Mouse (Mus musculus): ENCODE results near the gene Tmem108. TPM values are rescaled to one million over a fixed set of nuclear protein-coding genes. Genes with fewer than 3 reads are reported as not detected.

Tmem108 gene
- total and polyA plus RNA-seq, 2 experiments from 2014 or later = 23.5 to 25.1 TPM

DNA sequence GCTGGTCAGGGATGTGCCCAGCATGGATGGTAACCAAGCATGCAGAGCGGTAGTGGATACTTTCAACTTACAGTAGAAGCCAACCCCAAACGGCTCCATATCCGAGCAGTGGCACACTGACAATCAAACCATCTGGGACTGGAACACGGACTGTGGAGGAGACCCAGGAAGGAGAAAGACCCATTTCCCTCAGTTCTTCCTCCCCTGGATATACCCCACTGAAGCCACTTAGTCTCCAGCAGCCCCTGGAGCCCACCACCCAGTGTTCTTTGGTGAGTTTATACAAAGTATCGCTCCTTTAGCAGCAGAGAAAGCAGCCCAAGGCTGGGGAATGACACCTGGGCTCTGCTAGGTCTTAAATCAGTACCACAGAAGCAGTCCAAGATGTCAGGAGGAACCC is 184.5 kb downstream of the Tmem108 start:
- Histone ChIP-seq H3K27me3 (ENCODE audit: control insufficient read depth, insufficient read depth, low read length) (no peaks in the 10 kb centered on the region), H3K4me2 (ENCODE audit: low read depth, low read length) (no peak overlapping the region), H3K27ac (ENCODE audit: low read depth) (no peak overlapping the region), H3K4me1 (ENCODE audit: control insufficient read depth, insufficient read depth) (peaks cover 18% of the 10 kb centered on the region; the same call in 1 of the 2 replicates), H3K9me3 (replicated peaks; ENCODE audit: control insufficient read depth, low read length) (no peaks in the 10 kb centered on the region), H3K36me3 (replicated peaks; ENCODE audit: control insufficient read depth, insufficient read depth, low read length) (no peaks in the 10 kb centered on the region), H3K9ac (replicated peaks; ENCODE audit: low read depth, low read length) (no peak overlapping the region), H3K4me3 (ENCODE audit: low read depth, low read length) (no peak overlapping the region)
- DNase-seq (ENCODE audit: low spot score) (no peak), ATAC-seq (ENCODE audit: insufficient read depth, low read depth) (no peak)
- no peak for TF ChIP-seq EP300 (IDR thresholded peaks at IDR 0.05; ENCODE audit: low read depth)
- TF ChIP-seq CTCF (IDR thresholded peaks at IDR 0.05; ENCODE audit: low read depth) = no peak
- 87% methylated on average over 5 of the region's 5 CpGs for WGBS

DNA sequence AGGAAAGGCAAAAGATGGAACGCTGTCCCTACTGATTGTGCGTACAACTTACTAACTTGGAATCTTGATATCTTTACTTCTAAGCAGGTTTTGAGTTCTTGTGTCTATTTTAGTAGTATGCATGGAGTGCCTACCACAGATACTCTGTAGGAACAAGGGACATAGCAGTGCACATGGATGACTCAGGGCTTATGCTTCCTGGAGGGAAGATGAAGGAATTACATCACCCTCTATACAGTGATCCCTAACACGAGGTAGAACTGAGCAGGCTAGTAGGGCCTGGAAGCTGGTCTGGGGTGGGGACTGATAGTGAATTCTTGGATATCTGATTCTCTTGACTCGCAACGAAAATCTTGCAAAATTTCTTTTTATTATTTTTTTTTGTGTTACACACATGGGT is 185.7 kb downstream of the Tmem108 start:
- Histone ChIP-seq H3K4me3 (ENCODE audit: low read depth, low read length) (no peak overlapping the region), H3K9me3 (replicated peaks; ENCODE audit: control insufficient read depth, low read length) (no peaks in the 10 kb centered on the region), H3K4me2 (ENCODE audit: low read depth, low read length) (no peak overlapping the region), H3K27ac (ENCODE audit: low read depth) (no peak overlapping the region), H3K9ac (replicated peaks; ENCODE audit: low read depth, low read length) (no peak overlapping the region), H3K27me3 (ENCODE audit: control insufficient read depth, insufficient read depth, low read length) (no peaks in the 10 kb centered on the region), H3K4me1 (ENCODE audit: control insufficient read depth, insufficient read depth) (peaks cover 18% of the 10 kb centered on the region; the same call in 1 of the 2 replicates), H3K36me3 (replicated peaks; ENCODE audit: control insufficient read depth, insufficient read depth, low read length) (no peaks in the 10 kb centered on the region)
- TF ChIP-seq EP300 (IDR thresholded peaks at IDR 0.05; ENCODE audit: low read depth) (no peak), CTCF (IDR thresholded peaks at IDR 0.05; ENCODE audit: low read depth) (no peak)
- DNase-seq (ENCODE audit: low spot score) (no peak), ATAC-seq (ENCODE audit: insufficient read depth, low read depth) (no peak)
- 81% methylated on average over 5 of the region's 5 CpGs for WGBS

DNA sequence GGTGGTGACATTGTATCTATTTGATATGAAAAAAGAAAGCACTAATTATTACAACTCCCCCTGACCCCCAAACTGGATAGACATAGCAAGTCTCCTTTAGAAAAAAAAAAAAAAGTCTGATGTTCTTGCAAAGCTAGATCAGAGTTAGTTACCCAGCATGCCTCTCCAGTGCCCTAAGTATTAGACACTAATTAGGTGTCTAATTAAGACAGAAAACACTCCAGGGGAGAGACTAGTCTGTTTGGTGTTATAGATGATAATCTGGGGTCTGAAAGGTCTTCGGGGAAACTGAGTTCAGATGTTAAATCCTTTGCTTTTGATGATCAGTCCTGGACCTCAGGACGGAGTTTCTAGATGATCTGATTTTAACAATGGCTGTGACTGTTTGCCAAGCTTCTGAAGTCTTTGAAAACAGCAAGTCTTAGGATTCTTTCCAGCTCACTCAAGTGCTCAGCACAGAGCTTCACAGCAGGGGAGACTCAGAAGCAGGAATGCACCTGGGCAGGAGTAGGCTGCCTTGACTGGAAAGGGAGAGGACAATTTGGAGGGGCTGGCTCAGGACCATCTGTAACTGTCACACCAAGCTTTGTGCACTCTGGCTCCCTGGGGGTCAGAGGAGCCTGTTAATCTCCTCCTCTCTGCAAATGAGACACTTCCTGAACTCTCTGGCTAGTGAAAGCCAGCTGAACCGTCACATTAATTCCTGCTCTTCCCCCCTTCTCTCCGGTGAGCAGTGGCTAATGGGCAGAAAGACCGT is 187.5 kb downstream of the Tmem108 start:
- H3K4me2 ChIP-seq (ENCODE audit: low read depth, low read length) = no peak overlapping the region
- H3K27ac ChIP-seq (ENCODE audit: low read depth) = 0 out of 2 replicates have a peak overlapping the region, but pooled peaks have one; percentile 2
- DNase-seq (ENCODE audit: low spot score) (no peak), ATAC-seq (ENCODE audit: insufficient read depth, low read depth) (no peak)
- no peaks in the 10 kb centered on the region for H3K36me3 ChIP-seq (replicated peaks; ENCODE audit: control insufficient read depth, insufficient read depth, low read length)
- H3K9ac ChIP-seq (replicated peaks; ENCODE audit: low read depth, low read length) = no peak overlapping the region
- no peak overlapping the region for H3K4me3 ChIP-seq (ENCODE audit: low read depth, low read length)
- H3K9me3 ChIP-seq (replicated peaks; ENCODE audit: control insufficient read depth, low read length) = no peaks in the 10 kb centered on the region
- peaks cover 14% of the 10 kb centered on the region; the same call in 1 of the 2 replicates for H3K4me1 ChIP-seq (ENCODE audit: control insufficient read depth, insufficient read depth)
- H3K27me3 ChIP-seq (ENCODE audit: control insufficient read depth, insufficient read depth, low read length) = no peaks in the 10 kb centered on the region
- TF ChIP-seq CTCF (IDR thresholded peaks at IDR 0.05; ENCODE audit: low read depth) (no peak), EP300 (IDR thresholded peaks at IDR 0.05; ENCODE audit: low read depth) (no peak)
- WGBS = 39% methylated on average over 5 of the region's 5 CpGs

DNA sequence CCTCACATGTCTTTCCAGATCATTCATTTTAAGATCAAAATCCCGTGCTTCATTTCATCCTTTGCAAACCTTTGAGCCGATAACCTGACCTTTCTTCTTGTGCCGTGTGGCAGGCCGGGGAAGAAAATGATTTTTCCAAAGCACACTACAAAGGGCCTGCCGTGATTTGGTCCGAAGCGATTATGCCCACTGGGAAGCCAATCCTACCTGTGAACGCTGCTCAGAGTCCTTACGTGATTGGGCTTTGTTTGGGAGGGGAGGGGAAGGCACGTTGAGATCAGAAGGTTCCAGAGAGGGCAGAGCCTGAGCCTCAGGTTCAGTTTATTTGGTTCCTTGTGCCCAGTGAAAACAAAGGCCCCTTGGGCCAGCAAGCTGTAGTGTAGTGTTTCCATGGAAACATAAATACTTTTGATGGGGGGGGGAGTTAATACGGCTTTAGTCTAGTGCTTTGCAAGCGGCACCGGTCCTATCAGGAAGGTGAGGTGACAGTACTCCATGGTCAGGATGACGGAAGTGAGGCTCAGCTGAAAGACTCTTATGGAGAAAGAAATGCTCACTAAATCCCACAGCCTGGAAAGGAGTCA is 191.4 kb downstream of the Tmem108 start:
- no peak overlapping the region for H3K9ac ChIP-seq (replicated peaks; ENCODE audit: low read depth, low read length)

DNA sequence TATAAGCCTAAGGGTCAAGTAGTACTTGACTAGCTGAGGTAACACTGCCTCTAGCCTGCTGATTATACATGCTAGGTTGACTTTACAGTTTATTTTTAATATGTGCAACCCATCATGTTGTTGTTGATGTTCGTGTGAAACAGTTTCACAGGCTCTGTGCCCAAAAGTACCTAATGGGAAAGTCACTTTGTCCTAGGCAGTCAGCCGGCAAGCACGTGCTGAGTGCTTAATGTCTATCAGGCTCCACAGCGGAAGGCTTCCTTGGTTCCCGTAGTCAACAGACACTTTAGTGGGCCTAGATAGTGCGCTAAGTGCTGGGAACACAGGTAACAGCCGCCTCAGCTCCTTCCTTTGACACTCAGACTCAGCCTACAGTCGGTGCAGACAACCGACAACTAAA is 192.7 kb downstream of the Tmem108 start:
- TF ChIP-seq CTCF (IDR thresholded peaks at IDR 0.05; ENCODE audit: low read depth) = no peak
- peak; percentile 71 for TF ChIP-seq EP300 (IDR thresholded peaks at IDR 0.05; ENCODE audit: low read depth)
- no peak overlapping the region for H3K9ac ChIP-seq (replicated peaks; ENCODE audit: low read depth, low read length)
- ATAC-seq (ENCODE audit: insufficient read depth, low read depth) = peak; percentile 65

More for the DNA sequence above, 191.4 kb downstream of the Tmem108 start:
- H3K36me3 ChIP-seq (replicated peaks; ENCODE audit: control insufficient read depth, insufficient read depth, low read length) = no peaks in the 10 kb centered on the region
- DNase-seq (ENCODE audit: low spot score) (no peak), ATAC-seq (ENCODE audit: insufficient read depth, low read depth) (no peak)
- 0 out of 2 replicates have a peak, but pooled peaks cover 6% of the 10 kb centered on the region for H3K4me1 ChIP-seq (ENCODE audit: control insufficient read depth, insufficient read depth)
- H3K4me2 ChIP-seq (ENCODE audit: low read depth, low read length) = no peak overlapping the region
- no peaks in the 10 kb centered on the region for H3K27me3 ChIP-seq (ENCODE audit: control insufficient read depth, insufficient read depth, low read length)
- no peaks in the 10 kb centered on the region for H3K9me3 ChIP-seq (replicated peaks; ENCODE audit: control insufficient read depth, low read length)
- no peak overlapping the region for H3K27ac ChIP-seq (ENCODE audit: low read depth)
- WGBS = 82% methylated on average over 14 of the region's 14 CpGs
- TF ChIP-seq CTCF (IDR thresholded peaks at IDR 0.05; ENCODE audit: low read depth) (no peak), EP300 (IDR thresholded peaks at IDR 0.05; ENCODE audit: low read depth) (no peak)
- H3K4me3 ChIP-seq (ENCODE audit: low read depth, low read length) = no peak overlapping the region

More for the DNA sequence above, 192.7 kb downstream of the Tmem108 start:
- no peaks in the 10 kb centered on the region for H3K9me3 ChIP-seq (replicated peaks; ENCODE audit: control insufficient read depth, low read length)
- no peak overlapping the region for H3K4me3 ChIP-seq (ENCODE audit: low read depth, low read length)
- DNase-seq (ENCODE audit: low spot score) = peak; percentile 57
- H3K4me1 ChIP-seq (ENCODE audit: control insufficient read depth, insufficient read depth) = no peaks in the 10 kb centered on the region
- H3K27me3 ChIP-seq (ENCODE audit: control insufficient read depth, insufficient read depth, low read length) = no peaks in the 10 kb centered on the region
- H3K36me3 ChIP-seq (replicated peaks; ENCODE audit: control insufficient read depth, insufficient read depth, low read length) = no peaks in the 10 kb centered on the region
- 45% methylated on average over 9 of the region's 9 CpGs for WGBS
- peak overlapping the region; percentile 41; the same call in 1 of the 2 replicates for H3K27ac ChIP-seq (ENCODE audit: low read depth)
- H3K4me2 ChIP-seq (ENCODE audit: low read depth, low read length) = no peak overlapping the region

All from heart, postnatal 0 days (tissue).